Mouse (Mus musculus) heart, postnatal 0 days (tissue): ENCODE measurements around the gene Lrmp.

Experiments
- CTCF ChIP-seq: IDR thresholded peaks from 2 replicates; pipeline ENCODE4 v1.5.1; 2016; ENCODE audit warnings: antibody characterized with exemption, control low read depth, low read depth
- EP300 ChIP-seq: IDR thresholded peaks from 2 replicates; pipeline ENCODE4 v1.6.1; 2016; ENCODE audit warnings: antibody characterized with exemption, low read depth

DNA sequence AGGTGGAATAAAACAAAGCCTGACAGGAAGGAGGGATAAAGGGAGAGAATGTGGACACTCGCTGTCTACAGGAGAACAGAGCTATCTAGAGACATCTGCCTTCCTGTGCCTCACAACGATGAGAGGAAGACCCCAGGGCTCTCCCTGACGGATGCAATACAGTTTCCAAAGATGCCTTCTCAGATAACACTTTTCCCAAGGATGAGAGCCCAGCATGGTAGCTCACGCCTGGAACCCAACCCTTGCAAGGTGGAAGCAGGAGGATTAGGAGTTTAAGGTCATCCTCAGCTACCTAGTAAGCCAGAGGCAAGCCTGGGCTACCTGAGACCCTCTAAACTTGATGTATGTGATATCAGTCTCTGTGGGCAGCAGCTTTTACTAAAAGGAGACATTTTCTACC, 33.7 kb upstream of the Lrmp start:
- TF ChIP-seq CTCF: no peak
- TF ChIP-seq EP300: no peak
